Mouse (Mus musculus) brain, embryonic 14.5 days (tissue): ENCODE results near the gene Rad51b. TPM values are rescaled to one million over a fixed set of nuclear protein-coding genes. Genes with fewer than 3 reads are reported as not detected.

Experiments used
- DNase-seq: peaks from one replicate; pipeline ENCODE4 v3.0.0-alpha.2; 2011; ENCODE audit warnings: low read depth
- CTCF ChIP-seq: fragments of 200-500 bp; IDR thresholded peaks from 2 replicates; pipeline ENCODE4 v1.5.1; 2012; ENCODE audit warnings: inconsistent platforms, mild to moderate bottlenecking, moderate library complexity, borderline replicate concordance; ENCODE audit not compliant: insufficient read depth, insufficient read length; ENCODE audit errors: extremely low read depth
- POLR2A ChIP-seq: fragments of 200-500 bp; IDR thresholded peaks from 2 replicates; pipeline ENCODE4 v1.6.1; 2012; ENCODE audit warnings: mild to moderate bottlenecking, inconsistent platforms, borderline replicate concordance; ENCODE audit not compliant: poor library complexity, insufficient read depth, insufficient read length, severe bottlenecking; ENCODE audit errors: extremely low read depth
- polyA plus RNA-seq: library from polyadenylated mRNA; depleted of rRNA; stranded (reverse); fragments of >200 nt; gene quantifications from 2 replicates; pipeline ENCODE4 v1.2.3, GENCODE M21; 2012

Rad51b gene
- polyA plus RNA-seq, 1 experiment = 1.1 TPM

GRCm38 (mm10) chr12:79530275-79530902, 233.3 kb downstream of the Rad51b start:
- peak; percentile 67 for DNase-seq
- TF ChIP-seq POLR2A = no peak
- no peak for TF ChIP-seq CTCF

GRCm38 (mm10) chr12:79531809-79532798, 235.0 kb downstream of the Rad51b start:
- DNase-seq = no peak
- TF ChIP-seq POLR2A = no peak
- TF ChIP-seq CTCF = no peak

GRCm38 (mm10) chr12:79534778-79535177, 237.7 kb downstream of the Rad51b start:
- peak; percentile 68 for DNase-seq
- TF ChIP-seq CTCF (no peak), POLR2A (no peak)

- DNase-seq = peak; percentile 92
- TF ChIP-seq POLR2A = no peak
- no peak for TF ChIP-seq CTCF
Measured at GRCm38 (mm10) chr12:79535532-79536437, 238.7 kb downstream of the Rad51b start.

GRCm38 (mm10) chr12:79540176-79540575, 243.1 kb downstream of the Rad51b start:
- TF ChIP-seq CTCF (no peak), POLR2A (no peak)
- no peak for DNase-seq

- TF ChIP-seq POLR2A (no peak), CTCF (no peak)
- no peak for DNase-seq
Measured at GRCm38 (mm10) chr12:79541581-79541980, 244.5 kb downstream of the Rad51b start.

GRCm38 (mm10) chr12:79545063-79545462, 248.0 kb downstream of the Rad51b start:
- no peak for DNase-seq
- no peak for TF ChIP-seq CTCF
- TF ChIP-seq POLR2A = no peak

GRCm38 (mm10) chr12:79547556-79547955, 250.5 kb downstream of the Rad51b start:
- TF ChIP-seq CTCF = no peak
- TF ChIP-seq POLR2A = no peak
- no peak for DNase-seq

GRCm38 (mm10) chr12:79548607-79549330, 251.7 kb downstream of the Rad51b start:
- no peak for TF ChIP-seq CTCF
- TF ChIP-seq POLR2A = no peak
- DNase-seq = no peak

GRCm38 (mm10) chr12:79550049-79550682, 253.1 kb downstream of the Rad51b start:
- no peak for TF ChIP-seq CTCF
- TF ChIP-seq POLR2A = no peak
- no peak for DNase-seq

GRCm38 (mm10) chr12:79551274-79551673, 254.2 kb downstream of the Rad51b start:
- TF ChIP-seq POLR2A (no peak), CTCF (no peak)
- DNase-seq = no peak

GRCm38 (mm10) chr12:79553056-79553455, 256.0 kb downstream of the Rad51b start:
- no peak for DNase-seq
- TF ChIP-seq CTCF (no peak), POLR2A (no peak)

GRCm38 (mm10) chr12:79557904-79558303, 260.8 kb downstream of the Rad51b start:
- no peak for TF ChIP-seq CTCF
- no peak for DNase-seq
